Mouse (Mus musculus) midbrain, embryonic 10.5 days (tissue): ENCODE measurements around the gene Ms4a10. TPM values are rescaled to one million over a fixed set of nuclear protein-coding genes. Genes with fewer than 3 reads are reported as not detected.

ENCODE experiments used
- DNase-seq: peaks from one replicate; pipeline ENCODE4 v3.0.0-alpha.2; 2017; ENCODE audit warnings: low spot score
- H3K27ac ChIP-seq: fragments of 300-500 bp; sonication (generic); replicated peaks from 2 replicates; pipeline ENCODE4 v1.5.1; 2016; ENCODE audit warnings: mild to moderate bottlenecking
- H3K27me3 ChIP-seq: fragments of 300-500 bp; sonication (generic); 2 replicates; pipeline ENCODE4 v1.6.1; 2016; ENCODE audit warnings: low read depth, mild to moderate bottlenecking; ENCODE audit not compliant: poor library complexity, severe bottlenecking
- H3K36me3 ChIP-seq: fragments of 300-500 bp; sonication (generic); 2 replicates; pipeline ENCODE4 v1.6.1; 2016; ENCODE audit warnings: mild to moderate bottlenecking, moderate library complexity
- H3K4me1 ChIP-seq: fragments of 300-500 bp; sonication (generic); 2 replicates; pipeline ENCODE4 v1.6.1; 2016
- H3K4me3 ChIP-seq: fragments of 300-500 bp; sonication (generic); 2 replicates; pipeline ENCODE4 v1.5.1; 2016; ENCODE audit warnings: mild to moderate bottlenecking, moderate library complexity
- H3K9me3 ChIP-seq: fragments of 300-500 bp; sonication (generic); replicated peaks from 2 replicates; pipeline ENCODE4 v1.6.1; 2016; ENCODE audit warnings: mild to moderate bottlenecking
- WGBS: fragments of 180-500 bp; shearing (Covaris S2); methylation state at CpG from one replicate; pipeline ENCODE4 v1.1.7; 2016; 5-methylcytosine and 5-hydroxymethylcytosine counted together
- polyA plus RNA-seq: library from polyadenylated mRNA; unstranded; fragments of >200 nt; fragmentation: Nextera tagmentation; extraction: Ambion mirVana; gene quantifications from 2 replicates; pipeline ENCODE4 v1.2.1, GENCODE M21; 2016

Ms4a10 gene
- polyA plus RNA-seq, 1 experiment from 2014 or later, result not detected

- Histone ChIP-seq H3K9me3 (no peaks in the 10 kb centered on the region), H3K4me1 (peaks cover 11% of the 10 kb centered on the region), H3K36me3 (no peaks in the 10 kb centered on the region), H3K27me3 (no peaks in the 10 kb centered on the region), H3K4me3 (no peak overlapping the region), H3K27ac (no peak overlapping the region)
- no peak for DNase-seq
- 84% methylated on average over 5 of the region's 5 CpGs for WGBS
These were observed 5.7 kb upstream of the Ms4a10 start for GRCm38 (mm10) chr19:10980210-10980609.

- WGBS, result 13% methylated on average over 18 of the region's 18 CpGs
- Histone ChIP-seq H3K4me1 (peaks cover 11% of the 10 kb centered on the region), H3K9me3 (no peaks in the 10 kb centered on the region), H3K27me3 (no peaks in the 10 kb centered on the region), H3K4me3 (peak overlapping the region; percentile 26), H3K27ac (peak overlapping the region; percentile 25; the same call in 1 of the 2 replicates), H3K36me3 (no peaks in the 10 kb centered on the region)
- DNase-seq, result peak; percentile 76
These were observed 5.0 kb upstream of the Ms4a10 start for GRCm38 (mm10) chr19:10979184-10980168.

- H3K4me1 ChIP-seq, result peaks cover 8% of the 10 kb centered on the region
- H3K4me3 ChIP-seq, result no peak overlapping the region
- DNase-seq, result no peak
- no peaks in the 10 kb centered on the region for H3K27me3 ChIP-seq
- H3K27ac ChIP-seq, result no peak overlapping the region
- no peaks in the 10 kb centered on the region for H3K36me3 ChIP-seq
- H3K9me3 ChIP-seq, result 0 out of 2 replicates have a peak, but pooled peaks cover 7% of the 10 kb centered on the region
- 60% methylated on average over 4 of the region's 4 CpGs for WGBS
These were observed 1.8 kb upstream of the Ms4a10 start for GRCm38 (mm10) chr19:10976318-10976717.

GRCm38 (mm10) chr19:10975187-10975586 lies 717 bp upstream of the Ms4a10 start:
- DNase-seq, result no peak
- no peaks in the 10 kb centered on the region for H3K27me3 ChIP-seq
- H3K4me1 ChIP-seq, result peaks cover 8% of the 10 kb centered on the region
- H3K4me3 ChIP-seq, result no peak overlapping the region
- WGBS, result 86% methylated on average over 2 of the region's 2 CpGs
- no peak overlapping the region for H3K27ac ChIP-seq
- H3K9me3 ChIP-seq, result peaks cover 7% of the 10 kb centered on the region; the same call in 1 of the 2 replicates
- H3K36me3 ChIP-seq, result no peaks in the 10 kb centered on the region

- Histone ChIP-seq H3K36me3 (no peaks in the 10 kb centered on the region), H3K4me3 (no peak overlapping the region), H3K9me3 (peaks cover 7% of the 10 kb centered on the region; the same call in 1 of the 2 replicates), H3K27ac (no peak overlapping the region), H3K27me3 (no peaks in the 10 kb centered on the region), H3K4me1 (no peaks in the 10 kb centered on the region)
- 68% methylated on average over 2 of the region's 2 CpGs for WGBS
- DNase-seq, result no peak
These were observed 1.3 kb downstream of the Ms4a10 start for GRCm38 (mm10) chr19:10973187-10973586.

- WGBS, result 24% methylated on average over 3 of the region's 3 CpGs
- no peaks in the 10 kb centered on the region for H3K27me3 ChIP-seq
These were observed 1.8 kb downstream of the Ms4a10 start for GRCm38 (mm10) chr19:10972660-10973059.

GRCm38 (mm10) chr19:10970457-10970856 lies 4.0 kb downstream of the Ms4a10 start:
- Histone ChIP-seq H3K27ac (no peak overlapping the region), H3K27me3 (no peaks in the 10 kb centered on the region), H3K4me1 (no peaks in the 10 kb centered on the region), H3K4me3 (no peak overlapping the region), H3K9me3 (peaks cover 7% of the 10 kb centered on the region; the same call in 1 of the 2 replicates), H3K36me3 (no peaks in the 10 kb centered on the region)
- no peak for DNase-seq
- WGBS, result 84% methylated on average over 3 of the region's 3 CpGs

More at GRCm38 (mm10) chr19:10972660-10973059, 1.8 kb downstream of the Ms4a10 start:
- Histone ChIP-seq H3K27ac (no peak overlapping the region), H3K4me3 (no peak overlapping the region), H3K9me3 (peaks cover 7% of the 10 kb centered on the region; the same call in 1 of the 2 replicates), H3K36me3 (no peaks in the 10 kb centered on the region), H3K4me1 (no peaks in the 10 kb centered on the region)
- DNase-seq, result no peak

- Histone ChIP-seq H3K27ac (no peak overlapping the region), H3K4me1 (no peaks in the 10 kb centered on the region), H3K27me3 (no peaks in the 10 kb centered on the region), H3K9me3 (peaks cover 7% of the 10 kb centered on the region; the same call in 1 of the 2 replicates), H3K4me3 (no peak overlapping the region), H3K36me3 (no peaks in the 10 kb centered on the region)
- WGBS, result 94% methylated on average over 7 of the region's 7 CpGs
- DNase-seq, result no peak
These were observed 5.9 kb downstream of the Ms4a10 start for GRCm38 (mm10) chr19:10968578-10968977.

- no peaks in the 10 kb centered on the region for H3K27me3 ChIP-seq
- WGBS, result 86% methylated on average over 7 of the region's 7 CpGs
- H3K4me3 ChIP-seq, result no peak overlapping the region
- H3K36me3 ChIP-seq, result no peaks in the 10 kb centered on the region
- no peaks in the 10 kb centered on the region for H3K9me3 ChIP-seq
- H3K4me1 ChIP-seq, result no peaks in the 10 kb centered on the region
- DNase-seq, result no peak
- H3K27ac ChIP-seq, result no peak overlapping the region
These were observed 8.7 kb downstream of the Ms4a10 start for GRCm38 (mm10) chr19:10965721-10966120.

GRCm38 (mm10) chr19:10959978-10960346 lies 14.5 kb downstream of the Ms4a10 start:
- 52% methylated on average over 12 of the region's 12 CpGs for WGBS
- Histone ChIP-seq H3K4me1 (peaks cover 5% of the 10 kb centered on the region), H3K36me3 (no peaks in the 10 kb centered on the region), H3K9me3 (no peaks in the 10 kb centered on the region), H3K27ac (no peak overlapping the region), H3K27me3 (no peaks in the 10 kb centered on the region), H3K4me3 (no peak overlapping the region)
- DNase-seq, result no peak

- no peaks in the 10 kb centered on the region for H3K27me3 ChIP-seq
- peaks cover 5% of the 10 kb centered on the region for H3K4me1 ChIP-seq
- no peaks in the 10 kb centered on the region for H3K9me3 ChIP-seq
- no peak overlapping the region for H3K4me3 ChIP-seq
- peak; percentile 36 for DNase-seq
- H3K27ac ChIP-seq, result no peak overlapping the region
- H3K36me3 ChIP-seq, result no peaks in the 10 kb centered on the region
- 39% methylated on average over 11 of the region's 11 CpGs for WGBS
These were observed 15.1 kb downstream of the Ms4a10 start for GRCm38 (mm10) chr19:10959085-10959977.
